Mouse (Mus musculus) lung, embryonic 16.5 days (tissue): Measurements from ENCODE around the gene Wdr26. TPM values are rescaled to one million over a fixed set of nuclear protein-coding genes. Genes with fewer than 3 reads are reported as not detected.

ENCODE experiments used
- ATAC-seq: fragments of 200-750 bp; cut with Nextera tagmentation; 2 replicates; pipeline ENCODE4 v1.8.0; 2017; ENCODE audit warnings: low read depth, mild to moderate bottlenecking, moderate library complexity
- H3K27ac ChIP-seq: fragments of 300-500 bp; sonication (generic); 2 replicates; pipeline ENCODE4 v1.5.1; 2014; ENCODE audit warnings: mild to moderate bottlenecking, control low read depth, low read length
- H3K27me3 ChIP-seq: fragments of 300-500 bp; sonication (generic); 2 replicates; pipeline ENCODE4 v1.6.1; 2014; ENCODE audit warnings: low read depth, low read length, mixed read lengths; ENCODE audit not compliant: control insufficient read depth, insufficient read depth
- H3K36me3 ChIP-seq: fragments of 300-500 bp; sonication (generic); 2 replicates; pipeline ENCODE4 v1.6.1; 2014; ENCODE audit warnings: low read length; ENCODE audit not compliant: control insufficient read depth, insufficient read depth
- H3K4me1 ChIP-seq: fragments of 300-500 bp; sonication (generic); replicated peaks from 2 replicates; pipeline ENCODE4 v1.6.1; 2014; ENCODE audit warnings: low read length, mixed read lengths; ENCODE audit not compliant: control insufficient read depth, insufficient read depth
- H3K4me2 ChIP-seq: fragments of 300-500 bp; sonication (generic); 2 replicates; pipeline ENCODE4 v1.6.1; 2014; ENCODE audit warnings: low read depth, low read length, control low read depth
- H3K4me3 ChIP-seq: fragments of 300-500 bp; sonication (generic); 2 replicates; pipeline ENCODE4 v1.5.1; 2014; ENCODE audit warnings: mild to moderate bottlenecking, low read length, control low read depth
- H3K9ac ChIP-seq: fragments of 300-500 bp; sonication (generic); 2 replicates; pipeline ENCODE4 v1.6.1; 2014; ENCODE audit warnings: low read length, control low read depth
- H3K9me3 ChIP-seq: fragments of 300-500 bp; sonication (generic); 2 replicates; pipeline ENCODE4 v1.6.1; 2016; ENCODE audit warnings: low read length; ENCODE audit not compliant: control insufficient read depth
- WGBS: fragments of 180-500 bp; shearing (Covaris S2); extraction: QIAGEN DNeasy Blood & Tissue Kit; methylation state at CpG from one replicate; pipeline ENCODE4 v1.1.7; 2014; 5-methylcytosine and 5-hydroxymethylcytosine counted together
- polyA plus RNA-seq: library from polyadenylated mRNA; unstranded; fragments of >200 nt; fragmentation: Nextera tagmentation; extraction: Ambion mirVana; gene quantifications from 2 replicates; pipeline ENCODE4 v1.2.1, GENCODE M21; 2015

The Wdr26 gene
- polyA plus RNA-seq, 1 experiment from 2014 or later: 30.0 TPM

- H3K9me3 ChIP-seq: no peaks in the 10 kb centered on the region
- ATAC-seq: no peak
- WGBS: 95% methylated on average over 2 of the region's 2 CpGs
Measured at GRCm38 (mm10) chr1:181245067-181245466, 33.3 kb upstream of the Wdr26 start.

GRCm38 (mm10) chr1:181241185-181241584 lies 29.4 kb upstream of the Wdr26 start:
- H3K36me3 ChIP-seq: no peaks in the 10 kb centered on the region
- H3K4me1 ChIP-seq: no peaks in the 10 kb centered on the region; the same call in 1 of the 2 replicates
- H3K9ac ChIP-seq: no peak overlapping the region
- no peak overlapping the region for H3K4me2 ChIP-seq
- no peak overlapping the region for H3K27ac ChIP-seq
- no peak overlapping the region for H3K4me3 ChIP-seq
- 96% methylated on average over 3 of the region's 3 CpGs for WGBS
- H3K9me3 ChIP-seq: no peaks in the 10 kb centered on the region
- no peak for ATAC-seq
- H3K27me3 ChIP-seq: no peaks in the 10 kb centered on the region

More at GRCm38 (mm10) chr1:181245067-181245466, 33.3 kb upstream of the Wdr26 start:
- Histone ChIP-seq H3K4me1 (peaks cover 8% of the 10 kb centered on the region), H3K36me3 (no peaks in the 10 kb centered on the region), H3K27me3 (no peaks in the 10 kb centered on the region), H3K27ac (no peak overlapping the region), H3K9ac (no peak overlapping the region), H3K4me2 (no peak overlapping the region), H3K4me3 (no peak overlapping the region)

- Histone ChIP-seq H3K9ac (no peak overlapping the region), H3K36me3 (no peaks in the 10 kb centered on the region), H3K4me1 (no peaks in the 10 kb centered on the region), H3K27me3 (no peaks in the 10 kb centered on the region), H3K27ac (no peak overlapping the region), H3K9me3 (no peaks in the 10 kb centered on the region), H3K4me2 (no peak overlapping the region), H3K4me3 (no peak overlapping the region)
- no peak for ATAC-seq
- 59% methylated on average over 5 of the region's 5 CpGs for WGBS
Measured at GRCm38 (mm10) chr1:181237332-181237731, 25.5 kb upstream of the Wdr26 start.

GRCm38 (mm10) chr1:181234326-181235035 lies 22.7 kb upstream of the Wdr26 start:
- 33% methylated on average over 8 of the region's 8 CpGs for WGBS
- Histone ChIP-seq H3K9me3 (no peaks in the 10 kb centered on the region), H3K27ac (no peak overlapping the region), H3K4me2 (peak overlapping the region; percentile 31), H3K4me3 (peak overlapping the region; percentile 1; the same call in 1 of the 2 replicates), H3K9ac (no peak overlapping the region), H3K4me1 (peaks cover 11% of the 10 kb centered on the region), H3K27me3 (no peaks in the 10 kb centered on the region), H3K36me3 (no peaks in the 10 kb centered on the region)
- ATAC-seq: peak; percentile 46; the same call in 1 of the 2 replicates

- no peaks in the 10 kb centered on the region for H3K27me3 ChIP-seq
- H3K9me3 ChIP-seq: no peaks in the 10 kb centered on the region
- no peak overlapping the region for H3K27ac ChIP-seq
- no peaks in the 10 kb centered on the region for H3K36me3 ChIP-seq
- H3K9ac ChIP-seq: no peak overlapping the region
- H3K4me2 ChIP-seq: no peak overlapping the region
- ATAC-seq: no peak
- H3K4me1 ChIP-seq: peaks cover 11% of the 10 kb centered on the region
- 83% methylated on average over 6 of the region's 6 CpGs for WGBS
- H3K4me3 ChIP-seq: no peak overlapping the region
Measured at GRCm38 (mm10) chr1:181233734-181234133, 21.9 kb upstream of the Wdr26 start.

- Histone ChIP-seq H3K4me2 (no peak overlapping the region), H3K36me3 (no peaks in the 10 kb centered on the region), H3K4me3 (no peak overlapping the region), H3K9ac (no peak overlapping the region), H3K4me1 (peaks cover 11% of the 10 kb centered on the region), H3K27ac (peak overlapping the region; percentile 57), H3K9me3 (no peaks in the 10 kb centered on the region), H3K27me3 (no peaks in the 10 kb centered on the region)
- 21% methylated on average over 8 of the region's 8 CpGs for WGBS
- peak; percentile 72; the same call in 1 of the 2 replicates for ATAC-seq
Measured at GRCm38 (mm10) chr1:181232307-181233027, 20.7 kb upstream of the Wdr26 start.

- Histone ChIP-seq H3K9ac (no peak overlapping the region), H3K27ac (peak overlapping the region; percentile 57; the same call in 1 of the 2 replicates), H3K4me1 (peaks cover 11% of the 10 kb centered on the region), H3K36me3 (no peaks in the 10 kb centered on the region), H3K27me3 (no peaks in the 10 kb centered on the region), H3K9me3 (no peaks in the 10 kb centered on the region), H3K4me3 (no peak overlapping the region), H3K4me2 (no peak overlapping the region)
- 76% methylated on average over 9 of the region's 9 CpGs for WGBS
- no peak for ATAC-seq
Measured at GRCm38 (mm10) chr1:181231821-181232220, 20.0 kb upstream of the Wdr26 start.

GRCm38 (mm10) chr1:181231262-181231661 lies 19.5 kb upstream of the Wdr26 start:
- peaks cover 11% of the 10 kb centered on the region for H3K4me1 ChIP-seq
- H3K4me2 ChIP-seq: no peak overlapping the region
- 53% methylated on average over 7 of the region's 7 CpGs for WGBS

GRCm38 (mm10) chr1:181230731-181231148 lies 18.9 kb upstream of the Wdr26 start:
- peak; percentile 31 for ATAC-seq
- H3K27ac ChIP-seq: no peak overlapping the region; the same call in 1 of the 2 replicates
- H3K9me3 ChIP-seq: no peaks in the 10 kb centered on the region
- 13% methylated on average over 10 of the region's 10 CpGs for WGBS
- H3K9ac ChIP-seq: peak overlapping the region; percentile 17; the same call in 1 of the 2 replicates
- H3K4me2 ChIP-seq: 0 out of 2 replicates have a peak overlapping the region, but pooled peaks have one; percentile 7
- no peaks in the 10 kb centered on the region for H3K36me3 ChIP-seq
- H3K4me1 ChIP-seq: peaks cover 11% of the 10 kb centered on the region
- no peaks in the 10 kb centered on the region for H3K27me3 ChIP-seq
- H3K4me3 ChIP-seq: no peak overlapping the region

More at GRCm38 (mm10) chr1:181231262-181231661, 19.5 kb upstream of the Wdr26 start:
- Histone ChIP-seq H3K27me3 (no peaks in the 10 kb centered on the region), H3K27ac (no peak overlapping the region; the same call in 1 of the 2 replicates), H3K9ac (peak overlapping the region; percentile 17; the same call in 1 of the 2 replicates), H3K4me3 (no peak overlapping the region), H3K9me3 (no peaks in the 10 kb centered on the region), H3K36me3 (no peaks in the 10 kb centered on the region)
- ATAC-seq: no peak
